Mouse (Mus musculus) gastrocnemius, adult 2 months (tissue): ENCODE data around the gene Pum2. TPM values are rescaled to one million over a fixed set of nuclear protein-coding genes. Genes with fewer than 3 reads are reported as not detected.
"Not testable (repeated sequence)": the region's sequence is repeated elsewhere in the genome, so short reads cannot be mapped to it uniquely, and the experiment has no call there.

Experiments
- DNase-seq: peaks from one replicate; pipeline ENCODE4 v3.0.0; 2022
- H3K27ac ChIP-seq: fragments of 200-600 bp; 2 replicates; pipeline ENCODE4 v1.8.1; 2022; ENCODE audit warnings: mild to moderate bottlenecking
- H3K4me3 ChIP-seq: fragments of 200-600 bp; 2 replicates; pipeline ENCODE4 v1.8.1; 2022; ENCODE audit warnings: mild to moderate bottlenecking, moderate library complexity
- CTCF ChIP-seq: fragments of 200-600 bp; IDR thresholded peaks from 2 replicates; pipeline ENCODE4 v1.8.1; 2022; ENCODE audit warnings: antibody characterized with exemption, mild to moderate bottlenecking, moderate library complexity
- intact Hi-C: fragments of 180-260 bp; cut with DNase I; formaldehyde crosslinking; loops from one replicate; pipeline ENCODE4 v1.15.1; 2025
- long read RNA-seq, 2 experiments: library from polyadenylated mRNA; stranded (forward); transcript quantifications; one replicate each; pipeline ENCODE4 v2.0.0; 2021
- total RNA-seq, 2 experiments: library from RNA; stranded (reverse); gene quantifications; 2 replicates each; pipeline ENCODE4 v1.2.3; 2021

Gene Pum2
- 10 to 100 TPM; 83.1 to 83.6 TPM for total RNA-seq
- long read RNA-seq, experiment 1, partial matches to known transcripts, result 12 of 17 reads
- long read RNA-seq, experiment 1, other reads (novel, unspliced or antisense), result 4 of 17 reads
- long read RNA-seq, experiment 2, full-length matches to known transcripts, result 2 of 21 reads
- long read RNA-seq, experiment 2, partial matches to known transcripts, result 13 of 21 reads
- long read RNA-seq, experiment 2, other reads (novel, unspliced or antisense), result 6 of 21 reads

- H3K27ac ChIP-seq, result peak within 1 kb of the TSS; percentile 97
- TF ChIP-seq CTCF, result no peak; the same call in 1 of the 2 replicates
- H3K4me3 ChIP-seq, result peak within 1 kb of the TSS; percentile 93
- peak; percentile 97 for DNase-seq
- intact Hi-C loops, result loop anchor here (2.0 kb wide), 1 partner anchor 33 kb away; no protein-coding TSS in a partner anchor
Measured at GRCm38 (mm10) chr12:8673974-8674306, at the start of gene Pum2. Pum2 (plus strand) TSS chr12:8674134.

- intact Hi-C loops, result no loop called here
- DNase-seq, result no peak
- Histone ChIP-seq H3K27ac (no peak overlapping the region), H3K4me3 (no peak overlapping the region)
- no peak for TF ChIP-seq CTCF
Measured at GRCm38 (mm10) chr12:8629537-8629936, 44.4 kb upstream of the Pum2 start.

- H3K27ac ChIP-seq, result no peak overlapping the region
- H3K4me3 ChIP-seq, result no peak overlapping the region
- no peak for TF ChIP-seq CTCF
- no peak for DNase-seq
- intact Hi-C loops, result no loop called here
Measured at GRCm38 (mm10) chr12:8631691-8632090, 42.2 kb upstream of the Pum2 start.

GRCm38 (mm10) chr12:8632737-8633365 is 41.1 kb upstream of the Pum2 start:
- DNase-seq, result no peak
- intact Hi-C loops, result no loop called here
- H3K27ac ChIP-seq, result no peak overlapping the region
- no peak overlapping the region for H3K4me3 ChIP-seq
- no peak for TF ChIP-seq CTCF

GRCm38 (mm10) chr12:8634306-8634705 is 39.6 kb upstream of the Pum2 start:
- intact Hi-C loops, result no loop called here
- no peak for DNase-seq
- no peak for TF ChIP-seq CTCF
- Histone ChIP-seq H3K4me3 (no peak overlapping the region), H3K27ac (no peak overlapping the region)

GRCm38 (mm10) chr12:8635546-8635945 is 38.4 kb upstream of the Pum2 start:
- Histone ChIP-seq H3K27ac (no peak overlapping the region), H3K4me3 (no peak overlapping the region)
- DNase-seq, result peak; percentile 40
- no peak for TF ChIP-seq CTCF
- intact Hi-C loops, result no loop called here

- Histone ChIP-seq H3K4me3 (no peak overlapping the region; the same call in 1 of the 2 replicates), H3K27ac (no peak overlapping the region)
- intact Hi-C loops, result no loop called here
- no peak for TF ChIP-seq CTCF
- peak; percentile 56 for DNase-seq
Measured at GRCm38 (mm10) chr12:8636945-8637344, 37.0 kb upstream of the Pum2 start.

GRCm38 (mm10) chr12:8638411-8639087 is 35.4 kb upstream of the Pum2 start:
- intact Hi-C loops, H3K27ac ChIP-seq, H3K4me3 ChIP-seq: not testable (repeated sequence)
- DNase-seq, result peak; percentile 81
- TF ChIP-seq CTCF, result peak; percentile 83

GRCm38 (mm10) chr12:8640186-8640585 is 33.7 kb upstream of the Pum2 start:
- peak overlapping the region; percentile 100 for H3K27ac ChIP-seq
- H3K4me3 ChIP-seq, result peak overlapping the region; percentile 96
- not testable (repeated sequence) for DNase-seq
- intact Hi-C loops, result loop anchor here (2.0 kb wide), 1 partner anchor 33 kb away; no protein-coding TSS in a partner anchor

GRCm38 (mm10) chr12:8640711-8641424 is 33.1 kb upstream of the Pum2 start:
- peak overlapping the region; percentile 100 for H3K27ac ChIP-seq
- intact Hi-C loops, result loop anchor here (2.0 kb wide), 1 partner anchor 32 kb away; no protein-coding TSS in a partner anchor
- peak; percentile 99 for DNase-seq
- H3K4me3 ChIP-seq, result peak overlapping the region; percentile 96
- peak; percentile 1; the same call in 1 of the 2 replicates for TF ChIP-seq CTCF

GRCm38 (mm10) chr12:8641425-8641735 is 32.6 kb upstream of the Pum2 start:
- TF ChIP-seq CTCF, result no peak
- Histone ChIP-seq H3K4me3 (peak overlapping the region; percentile 96), H3K27ac (peak overlapping the region; percentile 100)
- no peak for DNase-seq
- intact Hi-C loops, result loop anchor here (2.0 kb wide), 1 partner anchor 31 kb away; no protein-coding TSS in a partner anchor

GRCm38 (mm10) chr12:8648211-8648610 is 25.7 kb upstream of the Pum2 start:
- H3K4me3 ChIP-seq, intact Hi-C loops, DNase-seq, H3K27ac ChIP-seq: not testable (repeated sequence)

- H3K4me3 ChIP-seq, H3K27ac ChIP-seq, DNase-seq, intact Hi-C loops: not testable (repeated sequence)
Measured at GRCm38 (mm10) chr12:8650027-8650426, 23.9 kb upstream of the Pum2 start.
